Mouse (Mus musculus): ENCODE data around the gene Ptbp3. TPM values are rescaled to one million over a fixed set of nuclear protein-coding genes. Genes with fewer than 3 reads are reported as not detected.

Gene Ptbp3
- polyA plus RNA-seq, 1 experiment from 2014 or later, result 64.3 TPM

DNA sequence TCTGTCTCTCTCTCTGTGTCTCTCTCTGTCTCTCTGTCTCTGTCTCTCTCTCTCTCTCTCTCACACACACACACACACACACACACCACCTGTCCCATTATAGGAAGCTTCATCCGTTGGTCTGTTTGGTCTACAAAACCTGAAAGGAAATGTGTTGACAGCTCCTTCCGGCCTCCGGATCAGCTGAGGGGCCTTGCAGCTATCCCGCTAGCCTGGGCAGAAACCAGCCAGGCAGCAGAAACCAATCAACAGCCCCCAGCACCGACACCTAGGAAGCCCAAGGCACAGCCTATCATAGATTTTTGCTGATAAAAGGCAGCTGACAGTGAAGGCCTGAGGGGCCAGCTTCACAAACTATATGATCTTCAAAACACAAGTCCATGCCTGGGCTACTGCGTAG is 103.6 kb downstream of the Ptbp3 start:
- Histone ChIP-seq H3K4me2 (ENCODE audit: low read length) (no peak overlapping the region), H3K9ac (ENCODE audit: low read depth, low read length) (no peak overlapping the region), H3K27me3 (ENCODE audit: insufficient read depth, low read length) (no peaks in the 10 kb centered on the region), H3K36me3 (ENCODE audit: insufficient read depth, low read length) (no peaks in the 10 kb centered on the region), H3K4me1 (replicated peaks; ENCODE audit: insufficient read depth, low read length) (peaks cover 10% of the 10 kb centered on the region; the same call in 1 of the 2 replicates), H3K27ac (no peak overlapping the region), H3K9me3 (replicated peaks; ENCODE audit: low read length) (no peaks in the 10 kb centered on the region), H3K4me3 (replicated peaks; ENCODE audit: low read depth, low read length) (no peak overlapping the region)
- TF ChIP-seq CTCF (IDR thresholded peaks at IDR 0.05; ENCODE audit: low read depth), result no peak
- WGBS, result 50% methylated on average over 6 of the region's 6 CpGs
- no peak for ATAC-seq (replicated peaks; ENCODE audit: low FRiP score, low read depth)
- DNase-seq (ENCODE audit: low spot score), result no peak

DNA sequence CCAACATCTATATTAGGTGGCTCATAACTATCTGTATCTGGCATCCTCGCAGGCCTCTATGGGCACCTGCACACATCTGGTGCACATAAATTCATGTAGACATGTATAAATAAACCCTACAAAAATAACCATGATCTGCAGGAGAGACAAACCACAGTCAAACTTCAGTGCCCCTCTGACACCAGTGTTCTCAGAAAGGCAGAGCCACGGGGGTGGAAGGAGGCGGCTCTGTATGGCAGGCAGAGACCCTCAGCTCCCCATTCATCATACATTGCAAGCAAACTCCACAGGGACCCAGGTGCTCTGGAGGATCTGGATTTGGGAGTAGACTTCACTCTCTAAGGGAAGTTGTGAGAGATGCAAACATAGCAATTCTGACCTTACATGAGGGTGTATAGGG is 104.2 kb downstream of the Ptbp3 start:
- H3K4me2 ChIP-seq (ENCODE audit: low read length), result no peak overlapping the region
- ATAC-seq (replicated peaks; ENCODE audit: low FRiP score, low read depth) (no peak), DNase-seq (ENCODE audit: low spot score) (no peak)
- no peak overlapping the region for H3K4me3 ChIP-seq (replicated peaks; ENCODE audit: low read depth, low read length)
- WGBS, result 56% methylated on average over 3 of the region's 3 CpGs
- H3K9me3 ChIP-seq (replicated peaks; ENCODE audit: low read length), result no peaks in the 10 kb centered on the region
- H3K36me3 ChIP-seq (ENCODE audit: insufficient read depth, low read length), result no peaks in the 10 kb centered on the region
- no peak overlapping the region for H3K9ac ChIP-seq (ENCODE audit: low read depth, low read length)
- H3K4me1 ChIP-seq (replicated peaks; ENCODE audit: insufficient read depth, low read length), result peaks cover 13% of the 10 kb centered on the region; the same call in 1 of the 2 replicates
- no peaks in the 10 kb centered on the region for H3K27me3 ChIP-seq (ENCODE audit: insufficient read depth, low read length)
- no peak overlapping the region for H3K27ac ChIP-seq
- no peak for TF ChIP-seq CTCF (IDR thresholded peaks at IDR 0.05; ENCODE audit: low read depth)

DNA sequence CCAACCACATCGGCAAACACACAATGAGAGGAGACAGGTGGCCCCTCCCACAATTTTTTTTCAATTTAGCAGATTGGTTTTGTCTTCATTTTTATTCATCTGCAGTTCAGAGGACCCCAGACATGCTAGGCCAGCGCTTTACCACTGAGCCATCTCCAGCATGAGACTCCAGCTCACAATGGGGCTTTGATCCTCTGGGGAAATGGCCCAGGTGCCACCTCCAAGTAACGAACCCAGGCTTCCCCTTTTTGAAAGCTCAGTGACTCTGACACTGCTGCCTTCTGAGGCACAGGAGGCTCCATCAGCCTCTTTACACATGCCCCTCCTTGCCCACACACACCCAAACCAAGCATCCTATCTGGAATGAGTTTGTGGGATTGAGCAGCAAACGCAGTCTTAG is 105.1 kb downstream of the Ptbp3 start:
- WGBS, result 77% methylated on average over 4 of the region's 4 CpGs
- no peak overlapping the region for H3K9ac ChIP-seq (ENCODE audit: low read depth, low read length)
- DNase-seq (ENCODE audit: low spot score), result no peak
- H3K4me2 ChIP-seq (ENCODE audit: low read length), result no peak overlapping the region
- no peaks in the 10 kb centered on the region for H3K27me3 ChIP-seq (ENCODE audit: insufficient read depth, low read length)
- H3K36me3 ChIP-seq (ENCODE audit: insufficient read depth, low read length), result no peaks in the 10 kb centered on the region
- no peak overlapping the region for H3K27ac ChIP-seq
- no peak for ATAC-seq (replicated peaks; ENCODE audit: low FRiP score, low read depth)
- TF ChIP-seq CTCF (IDR thresholded peaks at IDR 0.05; ENCODE audit: low read depth), result no peak
- no peak overlapping the region for H3K4me3 ChIP-seq (replicated peaks; ENCODE audit: low read depth, low read length)
- H3K9me3 ChIP-seq (replicated peaks; ENCODE audit: low read length), result no peaks in the 10 kb centered on the region
- H3K4me1 ChIP-seq (replicated peaks; ENCODE audit: insufficient read depth, low read length), result peaks cover 14% of the 10 kb centered on the region; the same call in 1 of the 2 replicates

DNA sequence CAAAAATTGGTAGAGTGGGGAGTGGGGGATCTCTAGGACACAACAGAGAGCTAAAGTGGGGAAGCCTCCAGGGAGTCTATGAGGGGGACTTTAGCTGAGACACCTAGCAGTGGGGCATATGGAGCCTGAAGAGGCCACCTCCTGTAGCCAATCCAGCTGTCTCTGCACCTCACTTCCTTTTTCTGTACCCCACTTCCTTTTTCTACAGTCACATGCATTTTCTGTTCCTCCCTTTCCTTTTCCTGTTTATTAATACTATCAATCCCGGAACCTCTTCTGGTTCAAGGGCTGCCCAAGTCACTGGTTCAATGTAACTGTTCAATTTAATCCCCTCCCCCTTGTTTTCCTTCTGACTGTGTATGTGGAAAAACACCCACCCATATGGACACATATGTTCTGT is 107.9 kb downstream of the Ptbp3 start:
- no peak for ATAC-seq (replicated peaks; ENCODE audit: low FRiP score, low read depth)
- peaks cover 17% of the 10 kb centered on the region; the same call in 1 of the 2 replicates for H3K4me1 ChIP-seq (replicated peaks; ENCODE audit: insufficient read depth, low read length)
- H3K9ac ChIP-seq (ENCODE audit: low read depth, low read length), result no peak overlapping the region
- no peak overlapping the region for H3K4me3 ChIP-seq (replicated peaks; ENCODE audit: low read depth, low read length)
- WGBS, result 68% methylated on average over 1 of the region's 1 CpGs
- H3K27ac ChIP-seq, result no peak overlapping the region
- H3K4me2 ChIP-seq (ENCODE audit: low read length), result no peak overlapping the region
- no peak for DNase-seq (ENCODE audit: low spot score)
- TF ChIP-seq CTCF (IDR thresholded peaks at IDR 0.05; ENCODE audit: low read depth), result no peak
- H3K9me3 ChIP-seq (replicated peaks; ENCODE audit: low read length), result no peaks in the 10 kb centered on the region
- no peaks in the 10 kb centered on the region for H3K36me3 ChIP-seq (ENCODE audit: insufficient read depth, low read length)
- no peaks in the 10 kb centered on the region for H3K27me3 ChIP-seq (ENCODE audit: insufficient read depth, low read length)

DNA sequence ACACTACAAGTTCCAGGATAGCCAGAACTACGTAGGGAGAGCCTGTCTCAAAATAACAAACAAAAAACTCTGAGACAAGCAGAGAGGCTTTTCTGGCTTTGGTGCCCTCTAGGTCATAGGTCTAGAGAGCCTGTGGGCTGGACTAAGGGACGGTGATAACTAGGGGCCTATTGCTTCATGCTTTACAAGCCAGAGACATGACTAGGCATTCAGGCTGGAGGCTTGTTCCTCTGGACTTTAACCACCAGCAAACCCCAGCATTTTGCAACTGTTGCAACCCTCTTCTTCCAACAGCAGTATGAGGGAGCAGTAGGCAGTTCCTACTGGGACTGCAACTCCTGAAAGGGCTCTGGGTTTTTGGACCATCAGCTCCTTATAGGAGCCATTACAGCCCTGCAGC is 109.2 kb downstream of the Ptbp3 start:
- 0 out of 2 replicates have a peak overlapping the region, but pooled peaks have one; percentile 0 for H3K27ac ChIP-seq
- H3K4me2 ChIP-seq (ENCODE audit: low read length), result no peak overlapping the region
- no peaks in the 10 kb centered on the region for H3K27me3 ChIP-seq (ENCODE audit: insufficient read depth, low read length)
- no peak overlapping the region for H3K9ac ChIP-seq (ENCODE audit: low read depth, low read length)
- 52% methylated on average over 2 of the region's 2 CpGs for WGBS
- H3K36me3 ChIP-seq (ENCODE audit: insufficient read depth, low read length), result no peaks in the 10 kb centered on the region
- ATAC-seq (replicated peaks; ENCODE audit: low FRiP score, low read depth), result peak; percentile 48; the same call in 1 of the 2 replicates
- no peak overlapping the region for H3K4me3 ChIP-seq (replicated peaks; ENCODE audit: low read depth, low read length)
- no peak for DNase-seq (ENCODE audit: low spot score)
- no peak for TF ChIP-seq CTCF (IDR thresholded peaks at IDR 0.05; ENCODE audit: low read depth)
- H3K9me3 ChIP-seq (replicated peaks; ENCODE audit: low read length), result no peaks in the 10 kb centered on the region
- peaks cover 17% of the 10 kb centered on the region; the same call in 1 of the 2 replicates for H3K4me1 ChIP-seq (replicated peaks; ENCODE audit: insufficient read depth, low read length)

DNA sequence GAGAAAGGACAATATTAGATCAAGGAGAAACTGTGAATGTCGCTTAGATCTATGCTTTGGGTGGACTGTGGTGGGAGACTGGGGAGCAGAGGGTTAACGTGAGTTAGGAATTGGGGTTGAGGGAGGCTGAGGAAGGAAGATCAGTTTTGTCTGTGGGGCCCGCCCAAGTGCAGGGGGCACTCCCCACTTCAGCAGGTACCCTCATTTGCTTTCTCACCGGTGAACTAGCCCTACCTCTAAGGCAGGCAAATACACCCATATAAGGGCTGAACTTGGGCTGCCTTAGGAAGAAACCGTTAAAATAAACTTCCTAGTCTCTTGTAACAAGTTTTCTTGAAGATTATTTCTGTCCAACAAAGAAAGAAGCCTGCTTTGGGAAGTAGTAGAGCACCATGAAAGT is 110.1 kb downstream of the Ptbp3 start:
- H3K9ac ChIP-seq (ENCODE audit: low read depth, low read length), result no peak overlapping the region
- H3K27ac ChIP-seq, result peak overlapping the region; percentile 82; the same call in 1 of the 2 replicates
- H3K4me3 ChIP-seq (replicated peaks; ENCODE audit: low read depth, low read length), result no peak overlapping the region
- peaks cover 17% of the 10 kb centered on the region; the same call in 1 of the 2 replicates for H3K4me1 ChIP-seq (replicated peaks; ENCODE audit: insufficient read depth, low read length)
- H3K27me3 ChIP-seq (ENCODE audit: insufficient read depth, low read length), result no peaks in the 10 kb centered on the region
- no peaks in the 10 kb centered on the region for H3K9me3 ChIP-seq (replicated peaks; ENCODE audit: low read length)
- TF ChIP-seq CTCF (IDR thresholded peaks at IDR 0.05; ENCODE audit: low read depth), result no peak
- no peak for ATAC-seq (replicated peaks; ENCODE audit: low FRiP score, low read depth)
- no peak for DNase-seq (ENCODE audit: low spot score)
- H3K4me2 ChIP-seq (ENCODE audit: low read length), result peak overlapping the region; percentile 99; the same call in 1 of the 2 replicates
- H3K36me3 ChIP-seq (ENCODE audit: insufficient read depth, low read length), result no peaks in the 10 kb centered on the region
- 32% methylated on average over 5 of the region's 5 CpGs for WGBS

Measured in kidney, postnatal 0 days (tissue).